10 mouse cellular contexts compared by ENCODE assay signal in the genomic region with DNA sequence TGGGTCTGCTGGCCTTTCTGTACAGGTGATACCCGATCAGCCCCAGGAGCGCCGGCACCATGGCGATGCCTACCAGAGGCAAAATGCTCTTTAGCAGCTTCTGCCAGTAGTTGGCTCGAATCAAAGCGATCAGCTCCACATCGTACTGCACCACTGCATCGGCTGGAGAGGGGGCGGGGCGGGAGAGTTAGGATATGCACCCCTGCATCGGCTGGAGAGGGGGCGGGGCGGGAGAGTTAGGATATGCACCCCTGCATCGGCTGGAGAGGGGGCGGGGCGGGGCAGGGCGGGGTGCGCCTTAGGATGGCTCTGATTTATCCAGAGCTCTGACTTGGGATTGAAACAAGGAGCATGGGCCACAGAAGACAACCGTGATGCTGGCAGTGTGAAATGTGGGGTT. TPM values are rescaled to one million over a fixed set of nuclear protein-coding genes. Genes with fewer than 3 reads are reported as not detected.
DNase-seq lines count a peak whose midpoint lies in the region; ATAC-seq lines count a peak whose summit lies in the region.
"Had no signal": no experiment of that assay in that cellular context is flagged by ENCODE, and none has a peak within 500 bp of the region (broad histone marks: within the 10 kb centered on the region; RNA-seq: fewer than 3 reads in every experiment).

No protein-coding gene starts in this region.

- no peaks in the 10 kb centered on the region for H3K27me3 ChIP-seq in kidney, embryonic 16.5 days (ENCODE audit: insufficient read depth, low read length)
- H3K27me3 ChIP-seq in embryonic facial prominence, embryonic 12.5 days, result no peaks in the 10 kb centered on the region
- H3K27me3 ChIP-seq in midbrain, embryonic 11.5 days (ENCODE audit: control insufficient read depth, insufficient read depth, low read length), result peaks cover 7% of the 10 kb centered on the region

- no peaks in the 10 kb centered on the region for H3K9me3 ChIP-seq in kidney, embryonic 16.5 days (ENCODE audit: low read length)
- H3K9me3 ChIP-seq in embryonic facial prominence, embryonic 12.5 days, result no peaks in the 10 kb centered on the region
- no peaks in the 10 kb centered on the region for H3K9me3 ChIP-seq in midbrain, embryonic 11.5 days (ENCODE audit: control insufficient read depth, low read length)

- H3K36me3 ChIP-seq in kidney, embryonic 16.5 days (ENCODE audit: insufficient read depth, low read length), result no peaks in the 10 kb centered on the region
- H3K36me3 ChIP-seq in embryonic facial prominence, embryonic 12.5 days, result no peaks in the 10 kb centered on the region
- H3K36me3 ChIP-seq in midbrain, embryonic 11.5 days (ENCODE audit: control insufficient read depth, insufficient read depth, low read length), result no peaks in the 10 kb centered on the region

- DNase-seq in kidney, postnatal 25 days, result no peak
- peak; percentile 35 for DNase-seq in R1 (ENCODE audit: low read depth, low spot score)
- peak; percentile 86 for DNase-seq in midbrain, embryonic 11.5 days (ENCODE audit: low spot score, missing footprints)
- DNase-seq in frontal cortex, postnatal 10 days (ENCODE audit: low spot score in 2 of 2), result no peak
- no peak for DNase-seq in thymus, adult 18-20 months
- DNase-seq: gastrocnemius, adult 2 months; thymus, postnatal 4 days had no signal

- H3K4me3 ChIP-seq in kidney, embryonic 16.5 days (ENCODE audit: low read length), result peak overlapping the region; percentile 4
- 0 out of 2 replicates have a peak overlapping the region, but pooled peaks have one; percentile 4 for H3K4me3 ChIP-seq in embryonic facial prominence, embryonic 12.5 days
- H3K4me3 ChIP-seq in midbrain, embryonic 11.5 days (ENCODE audit: low read depth, low read length), result no peak overlapping the region
- H3K4me3 ChIP-seq: gastrocnemius, adult 2 months had no signal

- H3K27ac ChIP-seq in kidney, embryonic 16.5 days (ENCODE audit: low read length), result no peak overlapping the region
- H3K27ac ChIP-seq in embryonic facial prominence, embryonic 12.5 days, result no peak overlapping the region
- H3K27ac ChIP-seq in midbrain, embryonic 11.5 days (ENCODE audit: low read depth, low read length), result no peak overlapping the region
- H3K27ac ChIP-seq: gastrocnemius, adult 2 months; macrophage had no signal

- 24% methylated on average over 19 of the region's 19 CpGs for WGBS in kidney, embryonic 16.5 days
- WGBS in embryonic facial prominence, embryonic 12.5 days, result 36% methylated on average over 19 of the region's 19 CpGs
- WGBS in midbrain, embryonic 11.5 days, result 23% methylated on average over 19 of the region's 19 CpGs

- peaks cover 36% of the 10 kb centered on the region for H3K4me1 ChIP-seq in kidney, embryonic 16.5 days (ENCODE audit: insufficient read depth, low read length)
- peaks cover 45% of the 10 kb centered on the region for H3K4me1 ChIP-seq in embryonic facial prominence, embryonic 12.5 days
- peaks cover 11% of the 10 kb centered on the region; the same call in 1 of the 2 replicates for H3K4me1 ChIP-seq in midbrain, embryonic 11.5 days (ENCODE audit: control insufficient read depth, insufficient read depth, low read length)

- peak overlapping the region; percentile 36 for H3K4me2 ChIP-seq in kidney, embryonic 16.5 days (replicated peaks; ENCODE audit: low read depth, low read length)
- peak overlapping the region; percentile 38 for H3K4me2 ChIP-seq in embryonic facial prominence, embryonic 12.5 days (replicated peaks)
- H3K4me2 ChIP-seq in midbrain, embryonic 11.5 days, result no peak overlapping the region

- 0 out of 2 replicates have a peak overlapping the region, but pooled peaks have one; percentile 20 for H3K9ac ChIP-seq in kidney, embryonic 16.5 days (replicated peaks; ENCODE audit: low read length)
- H3K9ac ChIP-seq in embryonic facial prominence, embryonic 12.5 days, result no peak overlapping the region
- H3K9ac ChIP-seq in midbrain, embryonic 11.5 days (ENCODE audit: low read length), result no peak overlapping the region

- ATAC-seq in kidney, embryonic 16.5 days (ENCODE audit: low FRiP score, low TSS enrichment), result no peak
- no peak for ATAC-seq in embryonic facial prominence, embryonic 12.5 days (ENCODE audit: insufficient number of reproducible peaks, insufficient read depth, low FRiP score, low TSS enrichment)
- ATAC-seq in midbrain, embryonic 11.5 days (ENCODE audit: low FRiP score), result no peak

RNA-seq across cellular contexts. Expression of gene Fkbp11, which starts 3.6 kb away (rescaled TPM):
- polyA plus RNA-seq in kidney, embryonic 16.5 days (2015; fragmentation: Nextera tagmentation; extraction: Ambion mirVana), result 36.6 and 39.1 TPM in 2 replicates
- 25.1 and 26.3 TPM in 2 replicates for polyA plus RNA-seq in embryonic facial prominence, embryonic 12.5 days (2016; fragmentation: Nextera tagmentation; extraction: Ambion mirVana)
- 10.3 and 10.5 TPM in 2 replicates for polyA plus RNA-seq in midbrain, embryonic 11.5 days (2014; fragmentation: Nextera tagmentation; extraction: Ambion mirVana)

RNA-seq across cellular contexts. Expression of gene Ccdc65, which starts 16.4 kb away (rescaled TPM):
- 0.95 and 1.1 TPM in 2 replicates for polyA plus RNA-seq in kidney, embryonic 16.5 days (2015; fragmentation: Nextera tagmentation; extraction: Ambion mirVana)
- 1.1 and 1.2 TPM in 2 replicates for polyA plus RNA-seq in embryonic facial prominence, embryonic 12.5 days (2016; fragmentation: Nextera tagmentation; extraction: Ambion mirVana)
- polyA plus RNA-seq in midbrain, embryonic 11.5 days (2014; fragmentation: Nextera tagmentation; extraction: Ambion mirVana), result 0.71 and 1.4 TPM in 2 replicates

RNA-seq across cellular contexts. Expression of gene Arf3, which starts 38.6 kb away (rescaled TPM):
- 56.3 and 59.5 TPM in 2 replicates for polyA plus RNA-seq in kidney, embryonic 16.5 days (2015; fragmentation: Nextera tagmentation; extraction: Ambion mirVana)
- polyA plus RNA-seq in embryonic facial prominence, embryonic 12.5 days (2016; fragmentation: Nextera tagmentation; extraction: Ambion mirVana), result 51.2 and 52.1 TPM in 2 replicates
- polyA plus RNA-seq in midbrain, embryonic 11.5 days (2014; fragmentation: Nextera tagmentation; extraction: Ambion mirVana), result 28.1 and 33.4 TPM in 2 replicates

RNA-seq across cellular contexts. Expression of gene Rnd1, which starts 47.2 kb away (rescaled TPM):
- polyA plus RNA-seq in kidney, embryonic 16.5 days (2015; fragmentation: Nextera tagmentation; extraction: Ambion mirVana), result 0.45 and 0.75 TPM in 2 replicates
- polyA plus RNA-seq in embryonic facial prominence, embryonic 12.5 days (2016; fragmentation: Nextera tagmentation; extraction: Ambion mirVana), result 0.57 and 0.91 TPM in 2 replicates
- polyA plus RNA-seq in midbrain, embryonic 11.5 days (2014; fragmentation: Nextera tagmentation; extraction: Ambion mirVana), result 6.1 and 6.3 TPM in 2 replicates

RNA-seq across cellular contexts. Expression of gene Wnt10b, which starts 53.5 kb away (rescaled TPM):
- 0.17 TPM in 1 of 2 replicates, not detected in the other for polyA plus RNA-seq in kidney, embryonic 16.5 days (2015; fragmentation: Nextera tagmentation; extraction: Ambion mirVana)
- 1.5 and 1.7 TPM in 2 replicates for polyA plus RNA-seq in embryonic facial prominence, embryonic 12.5 days (2016; fragmentation: Nextera tagmentation; extraction: Ambion mirVana)
- polyA plus RNA-seq in midbrain, embryonic 11.5 days (2014; fragmentation: Nextera tagmentation; extraction: Ambion mirVana), result 0.30 and 0.40 TPM in 2 replicates
- polyA plus RNA-seq: macrophage had no signal

Comparison
In these comparisons a context has a peak if more than half of its experiments do, and no peak if none do; other contexts are left out.
1. DNase-seq: peak in R1 (single experiment) and midbrain, embryonic 11.5 days (single experiment); none in kidney, postnatal 25 days (0 of 2), frontal cortex, postnatal 10 days (0 of 2) and thymus, adult 18-20 months (0 of 2).